Mouse (Mus musculus) lung, embryonic 14.5 days (tissue): ENCODE measurements around the gene Adamts15. TPM values are rescaled to one million over a fixed set of nuclear protein-coding genes. Genes with fewer than 3 reads are reported as not detected.

ENCODE experiments used
- ATAC-seq: fragments of 200-750 bp; cut with Nextera tagmentation; 2 replicates; pipeline ENCODE4 v1.8.0; 2017; ENCODE audit warnings: mild to moderate bottlenecking, moderate TSS enrichment, moderate library complexity; ENCODE audit not compliant: insufficient read depth
- DNase-seq: peaks from one replicate; pipeline ENCODE4 v3.0.0-alpha.2; 2015
- H3K27ac ChIP-seq: fragments of 300-500 bp; sonication (generic); 2 replicates; pipeline ENCODE4 v1.5.1; 2014; ENCODE audit warnings: low read depth, mild to moderate bottlenecking, moderate library complexity
- H3K27me3 ChIP-seq: fragments of 300-500 bp; sonication (generic); 2 replicates; pipeline ENCODE4 v1.6.1; 2014; ENCODE audit warnings: low read length, control low read depth; ENCODE audit not compliant: insufficient read depth
- H3K36me3 ChIP-seq: fragments of 300-500 bp; sonication (generic); 2 replicates; pipeline ENCODE4 v1.6.1; 2014; ENCODE audit warnings: control low read depth; ENCODE audit not compliant: insufficient read depth
- H3K4me1 ChIP-seq: fragments of 300-500 bp; sonication (generic); 2 replicates; pipeline ENCODE4 v1.6.1; 2014; ENCODE audit warnings: antibody characterized with exemption, control low read depth; ENCODE audit not compliant: insufficient read depth
- H3K4me2 ChIP-seq: fragments of 300-500 bp; sonication (generic); 2 replicates; pipeline ENCODE4 v1.6.1; 2014; ENCODE audit warnings: mild to moderate bottlenecking
- H3K4me3 ChIP-seq: fragments of 300-500 bp; sonication (generic); 2 replicates; pipeline ENCODE4 v1.5.1; 2014; ENCODE audit warnings: low read depth, low read length
- H3K9ac ChIP-seq: fragments of 300-500 bp; sonication (generic); 2 replicates; pipeline ENCODE4 v1.6.1; 2014
- H3K9me3 ChIP-seq: fragments of 300-500 bp; sonication (generic); 2 replicates; pipeline ENCODE4 v1.6.1; 2016; ENCODE audit warnings: low read depth, low read length, control low read depth
- CTCF ChIP-seq: IDR thresholded peaks from 2 replicates; pipeline ENCODE4 v1.5.1; 2016; ENCODE audit warnings: antibody characterized with exemption, low read depth
- WGBS: fragments of 180-500 bp; shearing (Covaris S2); extraction: QIAGEN DNeasy Blood & Tissue Kit; methylation state at CpG from one replicate; pipeline ENCODE4 v1.1.7; 2014; 5-methylcytosine and 5-hydroxymethylcytosine counted together
- polyA plus RNA-seq: library from polyadenylated mRNA; unstranded; fragments of >200 nt; fragmentation: Nextera tagmentation; extraction: Ambion mirVana; gene quantifications from 2 replicates; pipeline ENCODE4 v1.2.1, GENCODE M21; 2014

Adamts15 gene
- polyA plus RNA-seq, 1 experiment from 2014 or later, result 6.2 TPM

DNA sequence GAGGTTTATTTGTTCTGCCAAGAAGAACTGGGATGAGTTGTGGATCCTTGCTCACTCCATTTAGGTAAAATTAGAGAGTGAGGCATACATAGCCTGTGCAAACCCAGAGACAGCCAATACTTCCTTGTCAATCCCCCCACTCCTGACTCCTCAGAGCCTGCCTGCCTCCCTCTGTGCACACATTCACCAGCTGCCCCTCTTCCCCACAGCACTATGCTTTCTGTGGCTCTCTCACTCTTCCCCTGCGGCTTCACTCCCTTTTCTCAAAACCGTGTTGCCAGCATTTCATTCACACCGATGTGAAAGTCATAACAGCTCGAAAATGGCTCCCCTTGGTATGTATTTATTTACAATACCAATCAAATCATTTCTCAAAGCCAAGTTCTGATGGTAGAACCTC, 10.1 kb upstream of the Adamts15 start:
- TF ChIP-seq CTCF, result no peak
- Histone ChIP-seq H3K4me1 (no peaks in the 10 kb centered on the region), H3K9ac (no peak overlapping the region), H3K4me3 (no peak overlapping the region), H3K9me3 (no peaks in the 10 kb centered on the region), H3K27ac (no peak overlapping the region), H3K36me3 (no peaks in the 10 kb centered on the region), H3K27me3 (no peaks in the 10 kb centered on the region), H3K4me2 (no peak overlapping the region)
- DNase-seq (peak; percentile 40), ATAC-seq (no peak; the same call in 1 of the 2 replicates)
- WGBS, result 36% methylated on average over 4 of the region's 4 CpGs

DNA sequence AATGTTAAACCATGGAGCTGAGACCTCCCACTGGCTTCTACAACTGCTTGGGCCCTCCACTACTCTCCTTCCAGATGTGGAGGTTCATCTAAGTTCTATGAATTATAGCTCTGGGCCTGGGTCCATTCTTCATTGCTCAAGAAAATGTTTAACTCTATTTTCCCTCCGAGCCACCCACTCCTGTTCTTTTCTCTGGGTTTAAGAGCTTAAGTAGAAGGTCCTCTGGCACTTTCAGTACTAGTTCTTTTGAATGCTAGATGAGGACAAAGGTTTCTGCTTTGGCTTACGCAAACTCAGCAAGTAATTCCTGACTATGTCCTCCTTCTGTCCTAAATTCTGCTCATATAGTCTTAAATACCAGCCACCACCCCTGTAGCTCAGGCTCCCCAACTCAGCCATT, 6.5 kb upstream of the Adamts15 start:
- ATAC-seq (no peak), DNase-seq (no peak)
- H3K9me3 ChIP-seq, result no peaks in the 10 kb centered on the region
- H3K4me3 ChIP-seq, result no peak overlapping the region
- 86% methylated on average over 2 of the region's 2 CpGs for WGBS
- no peak overlapping the region for H3K27ac ChIP-seq
- no peak overlapping the region for H3K9ac ChIP-seq
- H3K4me2 ChIP-seq, result no peak overlapping the region
- no peaks in the 10 kb centered on the region for H3K27me3 ChIP-seq
- H3K36me3 ChIP-seq, result no peaks in the 10 kb centered on the region
- TF ChIP-seq CTCF, result no peak
- H3K4me1 ChIP-seq, result no peaks in the 10 kb centered on the region

DNA sequence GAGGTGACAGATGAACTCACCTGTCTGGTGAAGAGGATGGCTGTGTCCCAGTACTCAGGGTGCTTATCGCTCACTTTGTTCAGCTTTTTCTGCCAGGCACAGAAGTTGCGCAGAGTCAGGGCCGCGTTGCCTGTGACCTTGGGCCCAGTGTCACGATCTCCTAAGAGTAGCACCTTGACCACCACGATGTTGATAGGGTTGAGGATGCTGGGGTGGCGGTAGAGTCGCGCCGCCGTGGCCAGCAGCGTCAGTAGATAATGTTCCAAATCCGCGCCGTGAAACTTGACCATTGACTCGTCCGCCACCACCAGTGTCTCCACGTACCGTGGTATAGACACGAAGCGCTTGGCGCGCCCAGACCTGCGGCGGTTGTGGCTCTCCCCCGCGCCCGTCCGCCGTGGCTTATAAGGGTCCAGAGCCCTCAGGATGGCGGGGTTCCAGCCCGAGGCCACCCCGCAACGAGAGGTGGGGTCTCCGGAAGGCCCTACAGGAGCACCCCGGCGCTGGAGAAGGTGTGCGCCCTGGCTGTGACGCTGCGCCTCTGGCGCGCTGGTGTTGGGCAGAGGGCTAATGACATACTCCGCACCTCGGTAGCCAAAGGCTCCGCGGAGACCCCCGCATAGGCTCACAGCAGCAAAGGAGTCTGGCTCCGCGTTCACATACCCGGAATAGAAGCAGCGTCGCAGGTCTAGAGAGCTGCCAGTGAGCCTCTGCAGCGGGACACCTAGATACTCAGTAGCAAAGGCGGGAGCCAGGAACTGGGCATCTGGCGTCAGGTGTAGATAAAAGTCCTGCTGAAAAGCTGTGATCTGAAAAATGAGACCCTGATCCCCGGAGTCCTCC, 770 bp downstream of the Adamts15 start:
- no peaks in the 10 kb centered on the region for H3K9me3 ChIP-seq
- DNase-seq, result peak; percentile 41
- peak overlapping the region; percentile 43 for H3K9ac ChIP-seq
- WGBS, result 3% methylated on average over 56 of the region's 56 CpGs
- no peaks in the 10 kb centered on the region for H3K36me3 ChIP-seq
- no peak overlapping the region for H3K27ac ChIP-seq
- peak overlapping the region; percentile 94 for H3K4me2 ChIP-seq
- peak overlapping the region; percentile 57 for H3K4me3 ChIP-seq
- H3K27me3 ChIP-seq, result peaks cover 32% of the 10 kb centered on the region
- peak; percentile 8; the same call in 1 of the 2 replicates for ATAC-seq
- no peak for TF ChIP-seq CTCF
- peaks cover 6% of the 10 kb centered on the region; the same call in 1 of the 2 replicates for H3K4me1 ChIP-seq

DNA sequence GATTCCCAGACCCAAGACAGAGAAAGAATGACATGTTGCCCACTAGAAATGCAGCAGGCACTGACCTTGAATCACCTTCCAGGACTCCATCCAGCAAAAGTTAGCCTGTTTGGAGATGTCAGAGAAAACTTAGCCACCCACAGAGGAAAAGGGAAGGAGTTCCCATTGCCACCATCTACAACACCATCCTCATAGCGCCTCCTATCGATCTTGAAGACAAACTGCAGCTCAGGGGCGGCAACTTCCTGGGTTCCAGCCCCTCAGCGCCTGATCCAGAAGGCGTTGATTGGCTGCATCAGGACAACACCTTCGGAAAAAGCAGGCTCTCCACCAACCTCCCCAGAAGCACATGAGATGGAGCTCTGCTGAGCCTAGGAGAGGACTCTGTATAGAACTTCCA, 1.5 kb downstream of the Adamts15 start:
- ATAC-seq, result no peak
- Histone ChIP-seq H3K9ac (no peak overlapping the region), H3K9me3 (no peaks in the 10 kb centered on the region), H3K27ac (no peak overlapping the region), H3K4me3 (peak overlapping the region; percentile 57), H3K36me3 (no peaks in the 10 kb centered on the region), H3K4me2 (peak overlapping the region; percentile 94), H3K4me1 (peaks cover 6% of the 10 kb centered on the region; the same call in 1 of the 2 replicates), H3K27me3 (peaks cover 32% of the 10 kb centered on the region)
- WGBS, result 22% methylated on average over 6 of the region's 6 CpGs
- peak; percentile 58 for TF ChIP-seq CTCF
- DNase-seq, result peak; percentile 68

DNA sequence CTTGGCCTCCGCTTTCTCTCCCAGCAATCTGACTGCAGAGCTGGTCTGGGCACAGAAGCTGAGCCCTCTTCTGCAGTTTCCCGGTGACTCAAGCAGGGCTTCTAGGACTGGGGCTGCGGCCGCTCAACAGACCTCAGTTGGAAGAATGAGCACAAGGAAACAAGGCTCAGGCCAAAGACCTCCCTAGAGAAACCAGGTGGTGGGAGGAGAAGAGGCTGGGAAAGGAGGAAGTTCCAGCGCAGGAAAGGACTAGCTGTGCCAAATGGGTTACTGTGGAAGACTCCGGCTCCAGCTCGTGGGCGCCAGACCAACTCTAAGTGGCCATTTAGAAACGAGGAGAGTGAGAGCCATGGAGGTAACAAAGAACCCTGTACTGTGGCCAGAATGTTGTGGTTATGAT, 2.6 kb downstream of the Adamts15 start:
- TF ChIP-seq CTCF, result no peak
- H3K27ac ChIP-seq, result no peak overlapping the region
- no peak overlapping the region for H3K4me3 ChIP-seq
- DNase-seq (no peak), ATAC-seq (no peak)
- H3K4me2 ChIP-seq, result peak overlapping the region; percentile 35; the same call in 1 of the 2 replicates
- no peak overlapping the region for H3K9ac ChIP-seq
- H3K27me3 ChIP-seq, result peaks cover 32% of the 10 kb centered on the region
- peaks cover 6% of the 10 kb centered on the region; the same call in 1 of the 2 replicates for H3K4me1 ChIP-seq
- no peaks in the 10 kb centered on the region for H3K9me3 ChIP-seq
- H3K36me3 ChIP-seq, result no peaks in the 10 kb centered on the region
- WGBS, result 68% methylated on average over 9 of the region's 9 CpGs

DNA sequence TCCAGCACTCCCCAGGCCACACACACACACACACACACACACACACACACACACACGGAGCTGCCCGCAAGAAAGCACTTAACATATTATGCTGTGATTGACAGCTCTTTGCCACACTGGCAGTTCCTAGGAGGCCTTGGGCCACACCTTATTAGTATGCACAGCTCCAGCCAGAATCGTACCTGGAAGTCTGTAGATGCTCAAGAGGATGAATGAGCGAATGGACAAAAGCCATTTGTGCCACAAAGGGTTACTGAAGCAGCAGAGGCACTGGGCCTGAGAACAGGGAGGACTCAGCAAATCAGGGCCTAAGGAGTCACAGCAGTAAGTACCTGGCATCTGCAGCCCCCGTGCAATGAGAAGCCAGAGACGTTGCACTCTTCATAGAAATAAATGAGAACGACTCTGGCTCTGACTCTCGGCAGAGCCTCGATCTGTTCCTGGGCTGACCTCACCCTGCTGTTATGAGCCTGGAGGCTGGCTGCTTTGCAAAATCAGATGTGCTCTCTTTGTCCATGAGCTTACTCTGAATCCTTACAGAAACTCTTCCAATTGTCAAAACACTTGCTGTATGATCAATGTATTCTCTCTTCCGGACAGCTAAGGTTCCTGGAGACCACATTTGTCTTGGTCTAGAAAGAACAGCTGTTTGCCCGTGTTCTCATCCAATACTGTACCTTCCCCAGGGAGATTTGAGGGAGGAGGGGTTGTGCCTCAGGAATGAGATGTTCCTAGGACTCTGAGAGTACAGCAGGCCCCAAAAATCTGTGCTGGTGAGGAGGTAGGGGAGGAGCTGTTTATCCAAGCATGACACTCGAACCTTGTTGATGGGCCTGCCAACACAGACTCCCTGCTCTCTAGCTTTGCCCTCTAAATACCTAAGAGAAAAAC, 3.5 kb downstream of the Adamts15 start:
- peaks cover 32% of the 10 kb centered on the region for H3K27me3 ChIP-seq
- no peak overlapping the region for H3K9ac ChIP-seq
- 0 out of 2 replicates have a peak overlapping the region, but pooled peaks have one; percentile 30 for H3K27ac ChIP-seq
- H3K9me3 ChIP-seq, result no peaks in the 10 kb centered on the region
- DNase-seq (peak; percentile 22), ATAC-seq (no peak)
- H3K4me1 ChIP-seq, result peaks cover 6% of the 10 kb centered on the region; the same call in 1 of the 2 replicates
- TF ChIP-seq CTCF, result no peak
- no peaks in the 10 kb centered on the region for H3K36me3 ChIP-seq
- peak overlapping the region; percentile 35; the same call in 1 of the 2 replicates for H3K4me2 ChIP-seq
- WGBS, result 32% methylated on average over 12 of the region's 12 CpGs
- no peak overlapping the region; the same call in 1 of the 2 replicates for H3K4me3 ChIP-seq
